Mouse (Mus musculus): ENCODE data around the gene Gm11027. TPM values are rescaled to one million over a fixed set of nuclear protein-coding genes. Genes with fewer than 3 reads are reported as not detected.

Gene Gm11027
- polyA plus RNA-seq, 1 experiment from 2014 or later = not detected

GRCm38 (mm10) chr12:116302181-116302580 lies 27.0 kb downstream of the Gm11027 start:
- H3K27me3 ChIP-seq (replicated peaks) = no peaks in the 10 kb centered on the region
- ATAC-seq (ENCODE audit: insufficient number of reproducible peaks, low FRiP score) = no peak
- H3K4me3 ChIP-seq = no peak overlapping the region
- H3K4me1 ChIP-seq (replicated peaks) = no peaks in the 10 kb centered on the region
- no peak overlapping the region for H3K9ac ChIP-seq
- H3K27ac ChIP-seq (ENCODE audit: poor library complexity, severe bottlenecking) = no peak overlapping the region
- H3K9me3 ChIP-seq (replicated peaks) = no peaks in the 10 kb centered on the region
- H3K36me3 ChIP-seq = no peaks in the 10 kb centered on the region
- H3K4me2 ChIP-seq = no peak overlapping the region

DNA sequence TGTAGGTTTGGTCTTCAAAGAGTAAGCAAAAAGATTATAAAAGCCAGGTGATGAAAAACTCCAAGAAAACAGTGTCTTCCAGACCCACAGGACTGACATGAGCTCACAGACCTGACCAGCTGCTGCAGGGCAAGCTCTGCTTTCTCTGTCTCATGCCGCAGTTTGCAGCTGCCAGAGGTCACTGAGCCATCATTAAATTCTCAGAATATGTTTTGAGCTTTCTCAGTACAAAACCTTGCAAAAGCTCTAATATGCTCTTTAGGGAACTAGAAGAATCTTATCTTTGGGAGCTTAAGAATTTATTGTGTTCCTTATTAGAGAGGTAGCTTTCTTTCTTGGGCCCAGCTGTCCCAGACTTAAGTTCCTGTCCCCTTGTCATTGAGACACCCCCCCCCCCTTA lies 30.9 kb downstream of the Gm11027 start:
- no peaks in the 10 kb centered on the region for H3K27me3 ChIP-seq (replicated peaks)
- no peak overlapping the region for H3K4me3 ChIP-seq
- H3K27ac ChIP-seq (ENCODE audit: poor library complexity, severe bottlenecking) = no peak overlapping the region
- H3K4me2 ChIP-seq = no peak overlapping the region
- no peaks in the 10 kb centered on the region for H3K9me3 ChIP-seq (replicated peaks)
- H3K36me3 ChIP-seq = no peaks in the 10 kb centered on the region
- no peaks in the 10 kb centered on the region for H3K4me1 ChIP-seq (replicated peaks)
- ATAC-seq (ENCODE audit: insufficient number of reproducible peaks, low FRiP score) = no peak
- WGBS = 70% methylated on average over 1 of the region's 1 CpGs
- no peak overlapping the region for H3K9ac ChIP-seq

GRCm38 (mm10) chr12:116307870-116308269 lies 32.7 kb downstream of the Gm11027 start:
- Histone ChIP-seq H3K9me3 (replicated peaks) (no peaks in the 10 kb centered on the region), H3K4me2 (no peak overlapping the region), H3K9ac (no peak overlapping the region), H3K36me3 (no peaks in the 10 kb centered on the region), H3K27ac (ENCODE audit: poor library complexity, severe bottlenecking) (no peak overlapping the region), H3K4me1 (replicated peaks) (no peaks in the 10 kb centered on the region), H3K27me3 (replicated peaks) (no peaks in the 10 kb centered on the region), H3K4me3 (no peak overlapping the region)
- ATAC-seq (ENCODE audit: insufficient number of reproducible peaks, low FRiP score) = no peak
- WGBS = 82% methylated on average over 3 of the region's 3 CpGs

GRCm38 (mm10) chr12:116308612-116309011 lies 33.4 kb downstream of the Gm11027 start:
- Histone ChIP-seq H3K4me3 (no peak overlapping the region), H3K4me1 (replicated peaks) (no peaks in the 10 kb centered on the region), H3K36me3 (no peaks in the 10 kb centered on the region), H3K27me3 (replicated peaks) (no peaks in the 10 kb centered on the region), H3K4me2 (no peak overlapping the region), H3K9me3 (replicated peaks) (no peaks in the 10 kb centered on the region), H3K9ac (no peak overlapping the region), H3K27ac (ENCODE audit: poor library complexity, severe bottlenecking) (no peak overlapping the region)
- 76% methylated on average over 2 of the region's 2 CpGs for WGBS
- no peak for ATAC-seq (ENCODE audit: insufficient number of reproducible peaks, low FRiP score)

GRCm38 (mm10) chr12:116313816-116314215 lies 38.6 kb downstream of the Gm11027 start:
- Histone ChIP-seq H3K36me3 (no peaks in the 10 kb centered on the region), H3K4me1 (replicated peaks) (no peaks in the 10 kb centered on the region), H3K9ac (no peak overlapping the region), H3K27me3 (replicated peaks) (no peaks in the 10 kb centered on the region), H3K4me2 (no peak overlapping the region), H3K4me3 (no peak overlapping the region), H3K27ac (ENCODE audit: poor library complexity, severe bottlenecking) (no peak overlapping the region), H3K9me3 (replicated peaks) (no peaks in the 10 kb centered on the region)
- ATAC-seq (ENCODE audit: insufficient number of reproducible peaks, low FRiP score) = no peak
- 74% methylated on average over 1 of the region's 1 CpGs for WGBS

- Histone ChIP-seq H3K4me2 (no peak overlapping the region), H3K4me1 (replicated peaks) (no peaks in the 10 kb centered on the region), H3K4me3 (no peak overlapping the region), H3K9ac (no peak overlapping the region), H3K27me3 (replicated peaks) (no peaks in the 10 kb centered on the region), H3K9me3 (replicated peaks) (no peaks in the 10 kb centered on the region), H3K27ac (ENCODE audit: poor library complexity, severe bottlenecking) (no peak overlapping the region), H3K36me3 (no peaks in the 10 kb centered on the region)
- 82% methylated on average over 3 of the region's 3 CpGs for WGBS
- no peak for ATAC-seq (ENCODE audit: insufficient number of reproducible peaks, low FRiP score)
Measured at GRCm38 (mm10) chr12:116315498-116315897, 40.3 kb downstream of the Gm11027 start.

DNA sequence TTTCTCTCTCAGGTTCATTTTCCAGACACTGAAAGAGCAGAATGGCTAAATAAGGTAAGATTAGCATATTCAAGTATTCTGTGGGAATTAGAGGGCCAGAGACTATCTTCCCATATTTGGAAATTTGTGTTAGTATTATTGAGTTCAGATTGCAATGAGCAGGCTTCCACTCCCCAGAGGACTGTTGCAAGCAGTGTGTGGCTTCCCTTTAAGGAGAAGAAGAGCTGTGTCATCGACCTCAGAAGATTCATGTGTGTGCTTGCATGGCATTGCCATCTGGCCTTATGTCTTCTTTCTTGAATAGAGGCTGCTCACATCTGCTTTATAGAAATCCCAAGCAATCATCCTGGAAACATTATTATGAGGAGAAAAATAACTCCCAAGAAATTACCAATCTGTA lies 42.6 kb downstream of the Gm11027 start:
- WGBS = 70% methylated on average over 1 of the region's 1 CpGs
- H3K4me2 ChIP-seq = no peak overlapping the region
- no peak overlapping the region for H3K4me3 ChIP-seq
- no peak overlapping the region for H3K27ac ChIP-seq (ENCODE audit: poor library complexity, severe bottlenecking)
- H3K9me3 ChIP-seq (replicated peaks) = no peaks in the 10 kb centered on the region
- no peak for ATAC-seq (ENCODE audit: insufficient number of reproducible peaks, low FRiP score)
- no peaks in the 10 kb centered on the region for H3K36me3 ChIP-seq
- no peak overlapping the region for H3K9ac ChIP-seq
- no peaks in the 10 kb centered on the region for H3K4me1 ChIP-seq (replicated peaks)
- no peaks in the 10 kb centered on the region for H3K27me3 ChIP-seq (replicated peaks)

Small RNA genes lying within 50 kb of the gene (microRNA-seq; reads per million reads assigned to microRNA genes)
- not detected for gene Gm23190

Other genes with a start within 250 kb of the Gm11027 start
- 29.2 and 32.2 TPM in 2 replicates for gene Zfp386, start 227.7 kb upstream of the Gm11027 start, polyA plus RNA-seq (2016; fragmentation: Nextera tagmentation; extraction: Ambion mirVana)
- 0.70 and 1.2 TPM in 2 replicates for gene Vipr2, start 197.7 kb upstream of the Gm11027 start, polyA plus RNA-seq (2016; fragmentation: Nextera tagmentation; extraction: Ambion mirVana)
- 5.0 TPM in 2 replicates for gene Wdr60, start 12.4 kb upstream of the Gm11027 start, polyA plus RNA-seq (2016; fragmentation: Nextera tagmentation; extraction: Ambion mirVana)
- gene Esyt2, start 5.8 kb downstream of the Gm11027 start, polyA plus RNA-seq (2016; fragmentation: Nextera tagmentation; extraction: Ambion mirVana) = 17.1 TPM in 2 replicates
- 35.8 and 36.7 TPM in 2 replicates for gene Ncapg2, start 130.0 kb downstream of the Gm11027 start, polyA plus RNA-seq (2016; fragmentation: Nextera tagmentation; extraction: Ambion mirVana)
- 0.05 TPM in 2 replicates for gene Ptprn2, start 210.3 kb downstream of the Gm11027 start, polyA plus RNA-seq (2016; fragmentation: Nextera tagmentation; extraction: Ambion mirVana)